Mouse (Mus musculus) neutrophil, adult 5-6 weeks (primary cell): Measurements from ENCODE around the gene 2310002L09Rik. TPM values are rescaled to one million over a fixed set of nuclear protein-coding genes. Genes with fewer than 3 reads are reported as not detected.
"Not testable (repeated sequence)": the region's sequence is repeated elsewhere in the genome, so short reads cannot be mapped to it uniquely, and the experiment has no call there.

Experiments
- ATAC-seq: fragments of 151-379, 151-347 bp; 2 replicates; pipeline ENCODE4 v1.8.0; 2017; ENCODE audit warnings: mild to moderate bottlenecking, moderate TSS enrichment; ENCODE audit not compliant: insufficient number of reproducible peaks, poor library complexity, low FRiP score, severe bottlenecking; ENCODE audit errors: extremely low read depth
- total RNA-seq: library from RNA; stranded (forward); fragments of 200-1000 nt; gene quantifications from 2 replicates; pipeline ENCODE4 v1.2.3, GENCODE M21; 2017

Gene 2310002L09Rik
- not detected in 2 replicates for total RNA-seq

DNA sequence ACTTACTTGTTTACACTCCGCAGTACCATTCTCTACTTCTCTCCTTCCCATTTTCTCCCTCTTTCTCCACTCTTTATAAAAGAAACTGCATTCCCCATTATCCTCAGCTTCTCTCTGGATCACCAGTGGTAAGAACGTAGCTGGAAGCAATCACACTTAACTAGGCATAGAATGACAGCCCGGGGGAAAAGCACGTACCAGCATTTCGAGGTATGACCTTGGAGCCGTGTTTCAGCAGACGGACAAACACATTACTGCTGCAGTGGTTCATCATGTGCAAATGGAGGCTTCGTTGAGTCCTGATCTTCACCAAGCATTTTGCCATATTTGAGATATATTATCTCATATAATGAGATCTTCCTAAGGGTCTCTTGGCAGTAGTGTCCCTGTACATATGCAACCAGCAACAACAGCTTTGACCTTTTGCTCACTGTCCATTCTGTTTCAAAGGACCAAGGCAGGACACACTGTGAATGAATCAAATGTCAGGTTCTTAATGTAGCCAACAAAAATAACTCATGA, at the start of gene 2310002L09Rik:
2310002L09Rik (minus strand) TSS at position 472 of the 522 bp plus-strand sequence.
- ATAC-seq: no peak

DNA sequence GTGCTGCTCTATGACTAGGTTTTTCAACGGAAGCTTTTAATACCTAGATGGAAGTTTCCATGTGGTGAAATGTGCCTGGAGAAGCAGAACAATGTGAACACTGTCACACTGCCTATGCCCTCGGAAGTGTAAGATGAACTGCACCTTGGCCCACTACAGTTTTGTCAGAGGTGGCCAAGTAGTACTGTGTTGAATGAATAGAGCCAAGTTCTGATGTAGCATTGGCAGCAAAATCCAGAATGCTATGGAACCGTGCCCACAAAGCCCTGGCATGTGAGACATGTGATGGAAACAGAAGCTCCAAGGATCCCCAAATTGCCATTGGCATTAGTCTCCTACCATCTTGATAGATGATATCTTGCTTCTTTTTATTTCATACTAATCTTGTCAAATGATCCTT, 29.8 kb upstream of the 2310002L09Rik start:
- ATAC-seq: no peak

DNA sequence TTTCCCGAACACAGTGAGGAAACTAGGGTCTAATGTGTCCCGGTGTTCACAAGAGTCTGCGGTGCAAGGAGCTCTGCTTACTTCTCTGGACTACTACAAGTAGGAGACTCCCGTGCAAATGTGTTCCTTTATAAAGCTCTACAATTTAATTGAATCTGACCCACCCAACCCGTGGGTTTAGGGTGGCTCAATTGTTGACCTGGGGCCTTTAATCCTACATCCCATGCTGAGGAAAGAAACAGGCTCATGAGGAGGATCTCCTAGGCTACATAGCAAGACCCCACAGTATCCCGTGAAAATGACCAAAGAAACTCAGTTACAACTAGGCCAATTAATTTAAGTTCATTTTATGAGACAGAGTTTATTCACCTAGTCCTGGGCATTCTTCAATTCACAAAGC, 30.0 kb downstream of the 2310002L09Rik start, which contains the start of gene Gm11756:
Gm11756 (minus strand) TSS at position 101 of the 400 bp plus-strand sequence.
- not testable (repeated sequence) for ATAC-seq

DNA sequence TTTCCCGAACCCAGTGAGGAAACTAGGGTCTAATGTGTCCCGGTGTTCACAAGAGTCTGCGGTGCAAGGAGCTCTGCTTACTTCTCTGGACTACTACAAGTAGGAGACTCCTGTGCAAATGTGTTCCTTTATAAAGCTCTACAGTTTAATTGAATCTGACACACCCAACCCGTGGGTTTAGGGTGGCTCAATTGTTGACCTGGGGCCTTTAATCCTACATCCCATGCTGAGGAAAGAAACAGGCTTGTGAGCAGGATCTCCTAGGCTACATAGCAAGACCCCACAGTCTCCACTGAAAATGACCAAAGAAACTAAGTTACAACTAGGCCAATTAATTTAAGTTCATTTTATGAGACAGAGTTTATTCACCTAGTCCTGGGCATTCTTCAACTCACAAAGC, 44.8 kb downstream of the 2310002L09Rik start, which contains the start of gene Gm13871:
Gm13871 (minus strand) TSS at position 101 of the 400 bp plus-strand sequence.
- not testable (repeated sequence) for ATAC-seq

GRCm38 (mm10) chr4:73891012-73891411, 59.6 kb downstream of the 2310002L09Rik start, which contains the start of gene Gm11757:
TSS of gene Gm11757 (minus strand) at chr4:73891112.
- not testable (repeated sequence) for ATAC-seq

Other genes starting within 250 kb of the 2310002L09Rik start
- gene Rasef, start 159.9 kb downstream of the 2310002L09Rik start, total RNA-seq: not detected in 2 replicates
- not detected in 2 replicates for gene Gm11758, start 74.6 kb downstream of the 2310002L09Rik start, total RNA-seq
- gene Gm11757, start 59.7 kb downstream of the 2310002L09Rik start, total RNA-seq: not detected in 2 replicates
- gene Gm13871, start 44.9 kb downstream of the 2310002L09Rik start, total RNA-seq: not detected in 2 replicates
- gene Gm11756, start 30.1 kb downstream of the 2310002L09Rik start, total RNA-seq: not detected in 2 replicates
- gene Frmd3, start 62.6 kb upstream of the 2310002L09Rik start, total RNA-seq: 0.12 TPM in 1 of 2 replicates, not detected in the other